Mouse (Mus musculus) liver, postnatal 0 days (tissue): ENCODE results near the gene Gse1.

ENCODE experiments used
- CTCF ChIP-seq: sonication (generic); IDR thresholded peaks from 2 replicates; pipeline ENCODE4 v1.5.1; 2016; ENCODE audit warnings: antibody characterized with exemption, low read depth
- EP300 ChIP-seq: IDR thresholded peaks from 2 replicates; pipeline ENCODE4 v1.6.1; 2016; ENCODE audit warnings: antibody characterized with exemption, low read depth, mild to moderate bottlenecking

- TF ChIP-seq CTCF (no peak), EP300 (no peak)
Measured at GRCm38 (mm10) chr8:120559654-120560053, 331.4 kb downstream of the Gse1 start.
